Mouse (Mus musculus): ENCODE data around the gene Zbtb8a. TPM values are rescaled to one million over a fixed set of nuclear protein-coding genes. Genes with fewer than 3 reads are reported as not detected.

Gene Zbtb8a
- 14.4 TPM for polyA plus RNA-seq (2017; shearing (Covaris generic))

DNA sequence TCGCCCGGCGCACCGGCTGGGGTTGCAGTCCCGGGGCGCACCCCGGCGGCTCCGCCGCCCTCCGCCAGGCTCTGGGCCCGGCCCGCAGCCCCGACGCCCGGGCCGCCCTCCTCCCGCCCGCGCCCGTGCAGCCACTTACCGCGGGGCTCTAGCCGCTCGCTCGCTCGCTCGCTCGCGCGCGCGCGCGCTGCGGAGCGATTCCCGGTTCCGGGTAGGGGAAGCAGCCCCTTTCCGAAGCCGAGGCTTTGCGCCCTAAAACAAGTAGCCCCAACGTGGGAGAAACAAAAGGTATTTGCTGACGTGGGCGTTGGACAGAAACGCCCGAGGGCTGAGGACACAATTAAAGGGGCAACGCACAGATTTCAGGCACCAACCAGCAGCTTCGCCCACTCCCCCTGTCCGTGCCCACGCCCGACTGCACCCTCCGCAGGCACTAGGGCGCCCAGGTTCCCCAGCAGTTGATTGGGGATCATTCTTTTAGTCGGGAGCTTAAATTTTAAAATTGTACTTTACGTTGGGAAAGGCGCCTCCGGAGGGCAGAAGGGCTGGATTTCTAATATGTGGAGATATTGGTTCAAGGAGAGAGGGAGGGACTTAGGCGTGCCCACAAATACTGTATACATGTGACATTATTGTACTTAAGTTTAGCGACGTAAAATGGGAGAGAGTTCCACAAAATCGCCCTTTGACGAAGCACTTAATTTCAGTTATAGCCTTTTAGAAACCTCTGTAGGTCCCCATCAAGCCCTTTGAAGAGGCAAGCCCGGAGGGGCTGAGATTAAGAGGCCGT lies at the start of gene Zbtb8a:
Gene Zbtb8a, minus strand, starts transcription at position 516 of the 790 bp plus-strand sequence.

GRCm38 (mm10) chr4:129335216-129336074 lies 42.5 kb downstream of the Zbtb8a start, which contains the start of the genes Rbbp4 and Zbtb8os:
Gene Rbbp4, minus strand, starts transcription at chr4:129335370.
Gene Zbtb8os, plus strand, starts transcription at chr4:129335695.

Other genes with a start within 250 kb of the Zbtb8a start
- gene Fndc5, start 241.1 kb downstream of the Zbtb8a start, polyA plus RNA-seq (2017; shearing (Covaris generic)) = 0.13 TPM
- gene S100pbp, start 188.4 kb downstream of the Zbtb8a start, polyA plus RNA-seq (2017; shearing (Covaris generic)) = 18.4 TPM
- 53.3 TPM for gene Yars, start 188.4 kb downstream of the Zbtb8a start, polyA plus RNA-seq (2017; shearing (Covaris generic))
- gene C77080, start 116.7 kb downstream of the Zbtb8a start, polyA plus RNA-seq (2017; shearing (Covaris generic)) = 0.35 TPM
- 0.24 TPM for gene Sync, start 90.5 kb downstream of the Zbtb8a start, polyA plus RNA-seq (2017; shearing (Covaris generic))
- 395 TPM for gene Rbbp4, start 42.7 kb downstream of the Zbtb8a start, polyA plus RNA-seq (2017; shearing (Covaris generic))
- 79.4 TPM for gene Zbtb8os, start 42.4 kb downstream of the Zbtb8a start, polyA plus RNA-seq (2017; shearing (Covaris generic))
- 0.20 TPM for gene Zbtb8b, start 62.7 kb upstream of the Zbtb8a start, polyA plus RNA-seq (2017; shearing (Covaris generic))
- 45.1 TPM for gene Bsdc1, start 83.5 kb upstream of the Zbtb8a start, polyA plus RNA-seq (2017; shearing (Covaris generic))
- not detected for gene Tssk3, start 112.9 kb upstream of the Zbtb8a start, polyA plus RNA-seq (2017; shearing (Covaris generic))
- gene Fam229a, start 113.1 kb upstream of the Zbtb8a start, polyA plus RNA-seq (2017; shearing (Covaris generic)) = not detected
- 13.5 TPM for gene Marcksl1, start 135.5 kb upstream of the Zbtb8a start, polyA plus RNA-seq (2017; shearing (Covaris generic))
- gene Hdac1, start 164.6 kb upstream of the Zbtb8a start, polyA plus RNA-seq (2017; shearing (Covaris generic)) = 379 TPM
- gene Lck, start 195.5 kb upstream of the Zbtb8a start, polyA plus RNA-seq (2017; shearing (Covaris generic)) = 1,731 TPM
- 0.98 TPM for gene Fam167b, start 200.4 kb upstream of the Zbtb8a start, polyA plus RNA-seq (2017; shearing (Covaris generic))
- gene Eif3i, start 222.5 kb upstream of the Zbtb8a start, polyA plus RNA-seq (2017; shearing (Covaris generic)) = 188 TPM
- gene Tmem234, start 222.6 kb upstream of the Zbtb8a start, polyA plus RNA-seq (2017; shearing (Covaris generic)) = 244 TPM
- 9.3 TPM for gene Dcdc2b, start 236.1 kb upstream of the Zbtb8a start, polyA plus RNA-seq (2017; shearing (Covaris generic))
- gene Iqcc, start 241.0 kb upstream of the Zbtb8a start, polyA plus RNA-seq (2017; shearing (Covaris generic)) = 46.3 TPM
- gene Ccdc28b, start 245.8 kb upstream of the Zbtb8a start, polyA plus RNA-seq (2017; shearing (Covaris generic)) = 55.1 TPM

Data from inflammation-experienced regulatory T-cells, adult 16 weeks (primary cell).